Mouse (Mus musculus) hindbrain, embryonic 13.5 days (tissue): ENCODE data around the gene Gm19426. TPM values are rescaled to one million over a fixed set of nuclear protein-coding genes. Genes with fewer than 3 reads are reported as not detected.
A peak's percentile ranks its signal among the peaks of the same experiment; 100 is the strongest.

ENCODE experiments used
- ATAC-seq: fragments of 200-750 bp; cut with Nextera tagmentation; 2 replicates; pipeline ENCODE4 v1.8.0; 2017; ENCODE audit warnings: moderate TSS enrichment; ENCODE audit not compliant: low FRiP score
- H3K27ac ChIP-seq: fragments of 300-500 bp; sonication (generic); 2 replicates; pipeline ENCODE4 v1.5.1; 2015; ENCODE audit warnings: inconsistent platforms, mild to moderate bottlenecking, moderate library complexity
- H3K27me3 ChIP-seq: fragments of 300-500 bp; sonication (generic); 2 replicates; pipeline ENCODE4 v1.6.1; 2015; ENCODE audit warnings: mild to moderate bottlenecking, inconsistent platforms
- H3K36me3 ChIP-seq: fragments of 300-500 bp; sonication (generic); 2 replicates; pipeline ENCODE4 v1.6.1; 2015; ENCODE audit warnings: mild to moderate bottlenecking, inconsistent platforms
- H3K4me1 ChIP-seq: fragments of 300-500 bp; sonication (generic); replicated peaks from 2 replicates; pipeline ENCODE4 v1.6.1; 2015; ENCODE audit warnings: inconsistent platforms
- H3K4me2 ChIP-seq: fragments of 300-500 bp; sonication (generic); 2 replicates; pipeline ENCODE4 v1.6.1; 2015; ENCODE audit warnings: inconsistent platforms, mild to moderate bottlenecking, moderate library complexity
- H3K4me3 ChIP-seq: fragments of 300-500 bp; sonication (generic); 2 replicates; pipeline ENCODE4 v1.5.1; 2015; ENCODE audit warnings: mild to moderate bottlenecking, inconsistent platforms
- H3K9ac ChIP-seq: fragments of 300-500 bp; sonication (generic); 2 replicates; pipeline ENCODE4 v1.6.1; 2015; ENCODE audit warnings: mild to moderate bottlenecking, inconsistent platforms
- H3K9me3 ChIP-seq: fragments of 300-500 bp; sonication (generic); 2 replicates; pipeline ENCODE4 v1.6.1; 2016; ENCODE audit warnings: inconsistent platforms
- WGBS: fragments of 180-500 bp; shearing (Covaris S2); methylation state at CpG from one replicate; pipeline ENCODE4 v1.1.7; 2015; 5-methylcytosine and 5-hydroxymethylcytosine counted together
- microRNA counts: library from miRNA; unstranded; fragments of <30 nt; microRNA quantifications from one replicate; lab custom pipeline; 2016
- microRNA-seq: library from miRNA; unstranded; fragments of <30 nt; microRNA quantifications from one replicate; pipeline ENCODE4, GENCODE M21; 2016
- polyA plus RNA-seq: library from polyadenylated mRNA; unstranded; fragments of >200 nt; fragmentation: Nextera tagmentation; extraction: Ambion mirVana; gene quantifications from 2 replicates; pipeline ENCODE4 v1.2.1, GENCODE M21; 2015

Gene Gm19426
- polyA plus RNA-seq, 1 experiment from 2014 or later = 5.2 TPM

DNA sequence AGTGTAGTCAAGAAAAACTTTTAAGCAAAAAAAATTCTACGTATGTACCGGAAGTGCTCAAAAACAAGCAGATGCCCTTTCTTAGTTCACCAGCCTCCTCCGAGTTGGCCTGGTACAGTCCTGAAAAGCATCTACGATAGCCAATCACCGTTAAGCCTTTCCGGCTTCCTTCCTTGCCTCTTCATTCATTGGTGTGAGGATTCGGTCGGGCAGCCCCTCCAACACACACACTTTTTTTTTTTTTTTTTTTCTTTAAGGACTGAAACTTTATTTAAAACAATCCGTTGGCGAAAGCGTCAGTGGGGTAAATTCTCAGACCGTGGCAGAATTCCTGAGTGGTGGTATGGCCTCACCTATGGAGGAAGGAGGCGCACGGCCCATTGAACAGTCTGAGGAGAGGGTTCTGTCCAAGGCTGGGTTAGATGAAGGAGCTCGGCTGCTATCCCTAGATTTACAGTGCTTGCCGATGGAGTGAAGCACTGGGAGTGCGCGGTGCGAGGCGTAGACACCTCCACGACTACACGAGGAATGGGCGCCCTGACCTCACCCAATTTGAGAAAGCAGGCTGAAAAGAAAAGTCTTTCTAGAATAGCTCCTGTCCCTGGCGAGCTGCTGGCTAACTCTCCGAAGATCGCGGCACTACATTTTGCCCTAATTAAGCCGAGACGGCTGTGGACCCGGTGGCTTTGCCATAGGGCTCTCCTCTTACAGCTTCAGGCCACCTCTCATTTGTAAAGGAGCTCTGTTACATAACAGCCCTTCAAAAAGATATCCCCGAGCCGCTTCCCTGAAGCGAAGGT, 27.7 kb downstream of the Gm19426 start:
- peak overlapping the region; percentile 93 for H3K27ac ChIP-seq
- peak overlapping the region; percentile 96 for H3K9ac ChIP-seq
- peak overlapping the region; percentile 79 for H3K4me2 ChIP-seq
- H3K27me3 ChIP-seq = no peaks in the 10 kb centered on the region
- ATAC-seq = peak; percentile 96
- peaks cover 3% of the 10 kb centered on the region for H3K36me3 ChIP-seq
- under 1% methylated on average over 33 of the region's 33 CpGs for WGBS
- peak overlapping the region; percentile 95 for H3K4me3 ChIP-seq
- H3K9me3 ChIP-seq = no peaks in the 10 kb centered on the region
- peaks cover 27% of the 10 kb centered on the region for H3K4me1 ChIP-seq

- peak within 1 kb of the TSS; percentile 79 for H3K4me2 ChIP-seq
- H3K27me3 ChIP-seq = no peaks in the 10 kb centered on the region
- peaks cover 27% of the 10 kb centered on the region for H3K4me1 ChIP-seq
- under 1% methylated on average over 93 of the region's 107 CpGs for WGBS
- peak; percentile 98 for ATAC-seq
- H3K9me3 ChIP-seq = no peaks in the 10 kb centered on the region
- peak within 1 kb of the TSS; percentile 96 for H3K9ac ChIP-seq
- peaks cover 11% of the 10 kb centered on the region for H3K36me3 ChIP-seq
- peak within 1 kb of the TSS; percentile 93 for H3K27ac ChIP-seq
- peak within 1 kb of the TSS; percentile 95 for H3K4me3 ChIP-seq
Measured at GRCm38 (mm10) chr2:84714811-84715561, 28.5 kb downstream of the Gm19426 start, which contains the start of gene Zdhhc5. Gene Zdhhc5, minus strand, starts transcription at chr2:84715180.

- Histone ChIP-seq H3K36me3 (peaks cover 15% of the 10 kb centered on the region), H3K9me3 (no peaks in the 10 kb centered on the region), H3K27me3 (no peaks in the 10 kb centered on the region), H3K4me3 (peak overlapping the region; percentile 95), H3K4me1 (peaks cover 31% of the 10 kb centered on the region), H3K27ac (peak overlapping the region; percentile 93), H3K9ac (peak overlapping the region; percentile 96), H3K4me2 (peak overlapping the region; percentile 74)
- WGBS = under 1% methylated on average over 26 of the region's 26 CpGs
- ATAC-seq = no peak; the same call in 1 of the 2 replicates
Measured at GRCm38 (mm10) chr2:84714422-84714810, 29.0 kb downstream of the Gm19426 start.

DNA sequence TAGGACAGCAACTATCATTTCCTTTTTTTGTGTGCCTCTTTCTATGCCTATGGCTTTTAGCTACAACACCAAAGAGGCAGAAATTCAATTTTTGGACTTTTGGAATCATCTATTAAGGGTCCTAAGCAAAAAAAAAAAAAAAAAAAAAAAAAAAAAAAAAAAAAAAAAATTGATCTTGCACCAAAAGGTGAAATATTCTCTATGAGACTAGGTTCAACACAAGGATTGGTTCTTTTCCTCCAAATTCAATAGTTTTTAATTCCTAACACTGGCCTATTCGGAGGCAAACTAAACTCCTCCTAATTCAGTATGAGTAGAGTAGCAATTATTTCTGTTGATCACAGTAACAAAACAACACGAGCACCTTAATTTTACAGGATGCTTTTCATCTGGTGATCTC, 31.6 kb downstream of the Gm19426 start:
- ATAC-seq = no peak
- WGBS = 96% methylated on average over 2 of the region's 2 CpGs
- Histone ChIP-seq H3K9me3 (no peaks in the 10 kb centered on the region), H3K4me2 (no peak overlapping the region), H3K36me3 (peaks cover 28% of the 10 kb centered on the region), H3K9ac (no peak overlapping the region), H3K4me3 (no peak overlapping the region), H3K27me3 (no peaks in the 10 kb centered on the region), H3K4me1 (peaks cover 52% of the 10 kb centered on the region), H3K27ac (no peak overlapping the region)

- Histone ChIP-seq H3K4me1 (peaks cover 29% of the 10 kb centered on the region), H3K27me3 (no peaks in the 10 kb centered on the region), H3K9ac (no peak overlapping the region; the same call in 1 of the 2 replicates), H3K4me2 (no peak overlapping the region), H3K27ac (no peak overlapping the region), H3K4me3 (no peak overlapping the region), H3K36me3 (peaks cover 51% of the 10 kb centered on the region), H3K9me3 (no peaks in the 10 kb centered on the region)
- ATAC-seq = no peak
- WGBS = 59% methylated on average over 1 of the region's 1 CpGs
Measured at GRCm38 (mm10) chr2:84707523-84707922, 35.9 kb downstream of the Gm19426 start.

DNA sequence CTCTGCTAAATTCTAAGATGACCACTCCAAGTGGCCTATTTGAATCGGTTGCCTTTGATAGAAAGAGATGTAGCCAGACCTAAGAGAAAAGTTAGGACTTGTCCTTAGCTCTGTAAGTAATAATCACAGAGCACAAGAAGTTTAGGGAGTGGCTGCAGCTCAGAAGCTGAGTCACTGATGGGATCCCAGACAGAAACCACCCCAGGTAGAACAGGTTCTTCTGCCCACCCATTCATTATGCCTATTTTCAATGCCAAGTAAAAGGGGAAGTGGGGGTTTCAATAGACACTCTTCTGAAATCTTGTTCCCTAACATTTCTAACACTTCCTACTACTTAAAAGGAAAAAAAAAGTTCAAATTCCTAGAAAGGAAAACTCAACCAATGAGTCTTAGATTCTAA, 38.2 kb downstream of the Gm19426 start:
- WGBS = 94% methylated on average over 1 of the region's 1 CpGs
- no peak overlapping the region for H3K27ac ChIP-seq
- H3K4me1 ChIP-seq = peaks cover 24% of the 10 kb centered on the region
- H3K4me3 ChIP-seq = no peak overlapping the region
- H3K36me3 ChIP-seq = peaks cover 50% of the 10 kb centered on the region
- H3K9me3 ChIP-seq = no peaks in the 10 kb centered on the region
- no peaks in the 10 kb centered on the region for H3K27me3 ChIP-seq
- H3K9ac ChIP-seq = no peak overlapping the region
- no peak overlapping the region for H3K4me2 ChIP-seq
- ATAC-seq = no peak

DNA sequence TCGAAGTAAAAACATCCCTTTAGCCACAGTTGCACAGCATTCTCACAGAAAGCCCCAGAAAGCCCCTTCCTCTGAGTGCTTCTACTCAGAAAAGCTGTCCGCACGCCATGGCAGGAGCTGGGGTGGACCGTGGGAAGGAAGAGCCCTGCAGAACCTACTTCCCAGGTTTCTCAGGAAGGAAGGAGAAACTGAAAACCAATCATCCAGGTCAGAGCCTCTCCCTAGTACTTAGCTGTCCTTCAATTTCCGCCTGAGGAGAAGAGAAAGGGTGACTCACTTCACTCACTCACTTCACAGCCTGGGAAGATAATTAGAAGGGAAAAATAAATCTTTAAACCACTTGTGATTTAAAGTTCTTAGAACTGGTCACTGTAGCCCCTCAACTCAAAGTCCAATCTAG, 39.1 kb downstream of the Gm19426 start:
- peaks cover 44% of the 10 kb centered on the region for H3K36me3 ChIP-seq
- H3K27me3 ChIP-seq = no peaks in the 10 kb centered on the region
- H3K27ac ChIP-seq = no peak overlapping the region
- H3K9me3 ChIP-seq = no peaks in the 10 kb centered on the region
- no peak overlapping the region for H3K4me2 ChIP-seq
- 92% methylated on average over 5 of the region's 5 CpGs for WGBS
- H3K4me3 ChIP-seq = no peak overlapping the region
- no peak overlapping the region for H3K9ac ChIP-seq
- H3K4me1 ChIP-seq = peaks cover 20% of the 10 kb centered on the region
- ATAC-seq = no peak

DNA sequence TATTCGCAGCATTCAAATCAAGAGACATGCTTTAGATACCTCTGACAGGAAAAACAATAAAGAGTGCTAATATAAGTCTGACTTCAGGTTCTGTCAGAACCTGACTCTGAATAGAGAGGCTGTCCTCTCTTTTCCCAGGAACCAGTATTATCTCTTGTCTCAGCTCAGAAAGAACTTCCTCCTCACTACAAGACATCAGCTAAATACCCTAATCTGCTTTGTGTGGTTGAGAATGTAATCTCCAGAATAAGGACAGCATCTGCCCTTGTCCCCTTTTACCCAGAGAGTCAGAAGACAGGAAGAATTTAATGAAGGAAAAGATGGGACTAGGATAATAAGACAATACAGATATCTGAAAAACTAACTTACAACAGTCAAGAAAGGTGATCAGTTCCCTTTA, 40.0 kb downstream of the Gm19426 start:
- Histone ChIP-seq H3K4me2 (no peak overlapping the region), H3K4me3 (no peak overlapping the region), H3K27me3 (no peaks in the 10 kb centered on the region), H3K27ac (no peak overlapping the region), H3K9ac (no peak overlapping the region), H3K4me1 (peaks cover 11% of the 10 kb centered on the region), H3K36me3 (peaks cover 37% of the 10 kb centered on the region), H3K9me3 (no peaks in the 10 kb centered on the region)
- ATAC-seq = no peak
- 97% methylated on average over 1 of the region's 1 CpGs for WGBS

- H3K36me3 ChIP-seq = peaks cover 56% of the 10 kb centered on the region
- ATAC-seq = no peak
- 95% methylated on average over 5 of the region's 5 CpGs for WGBS
Measured at GRCm38 (mm10) chr2:84695007-84695695, 48.3 kb downstream of the Gm19426 start.

More at GRCm38 (mm10) chr2:84695007-84695695, 48.3 kb downstream of the Gm19426 start:
- Histone ChIP-seq H3K27ac (no peak overlapping the region), H3K4me3 (no peak overlapping the region), H3K4me1 (no peaks in the 10 kb centered on the region), H3K9ac (no peak overlapping the region), H3K4me2 (no peak overlapping the region), H3K27me3 (no peaks in the 10 kb centered on the region), H3K9me3 (no peaks in the 10 kb centered on the region)

MicroRNAs encoded within 50 kb of the gene (microRNA counts, 519-probe panel; counts per million panel counts)
- 6,060 counts per million, percentile 97 among the panel's probes with 10 or more counts for microRNA mmu-miR-130a (lab: Ali Mortazavi, UCI)

Small RNAs within 50 kb of the gene (microRNA-seq; reads per million reads assigned to microRNA genes)
- gene Mir130a = 27,154 reads per million, percentile 98 among the genes with 10 or more reads in this experiment

Other genes with a start within 250 kb of the Gm19426 start
- gene Ctnnd1, start 92.9 kb downstream of the Gm19426 start, polyA plus RNA-seq = 38.6 and 39.2 TPM in 2 replicates
- gene Btbd18, start 84.6 kb downstream of the Gm19426 start, polyA plus RNA-seq = 0.28 and 0.29 TPM in 2 replicates
- 217 and 222 TPM in 2 replicates for gene Selenoh, start 72.9 kb downstream of the Gm19426 start, polyA plus RNA-seq
- gene Gm28635, start 65.6 kb downstream of the Gm19426 start, polyA plus RNA-seq = not detected in 2 replicates
- gene Med19, start 65.3 kb downstream of the Gm19426 start, polyA plus RNA-seq = 52.1 and 53.5 TPM in 2 replicates
- 256 and 260 TPM in 2 replicates for gene Tmx2, start 64.5 kb downstream of the Gm19426 start, polyA plus RNA-seq
- gene Zdhhc5, start 28.5 kb downstream of the Gm19426 start, polyA plus RNA-seq = 17.2 and 18.5 TPM in 2 replicates
- 26.7 and 28.6 TPM in 2 replicates for gene Clp1, start 16.3 kb downstream of the Gm19426 start, polyA plus RNA-seq
- 22.2 and 25.4 TPM in 2 replicates for gene Ypel4, start 9.6 kb downstream of the Gm19426 start, polyA plus RNA-seq
- 34.6 and 39.4 TPM in 2 replicates for gene Serping1, start 31.8 kb upstream of the Gm19426 start, polyA plus RNA-seq
- 16.8 and 17.6 TPM in 2 replicates for gene Ube2l6, start 55.2 kb upstream of the Gm19426 start, polyA plus RNA-seq
- not detected in 2 replicates for gene Smtnl1, start 79.0 kb upstream of the Gm19426 start, polyA plus RNA-seq
- gene Timm10, start 83.3 kb upstream of the Gm19426 start, polyA plus RNA-seq = 59.2 and 61.9 TPM in 2 replicates
- gene Slc43a1, start 95.2 kb upstream of the Gm19426 start, polyA plus RNA-seq = 2.5 and 3.3 TPM in 2 replicates
- 2.0 and 3.1 TPM in 2 replicates for gene Rtn4rl2, start 143.1 kb upstream of the Gm19426 start, polyA plus RNA-seq
- 6.1 and 7.0 TPM in 2 replicates for gene Slc43a3, start 192.9 kb upstream of the Gm19426 start, polyA plus RNA-seq
- gene Prg2, start 236.8 kb upstream of the Gm19426 start, polyA plus RNA-seq = 0.25 and 0.48 TPM in 2 replicates
- not detected in 2 replicates for gene Prg3, start 244.6 kb upstream of the Gm19426 start, polyA plus RNA-seq